Mouse (Mus musculus): ENCODE measurements around the gene Dstn.

GRCm38 (mm10) chr2:143903376-143904045 is 11.6 kb upstream of the Dstn start:
- TF ChIP-seq CTCF (IDR thresholded peaks at IDR 0.05 in 2 of 3, conservative IDR thresholded peaks at IDR 0.05 in 1 of 3; ENCODE audit: control insufficient read depth in 1 of 3, insufficient read depth in 1 of 3, low read depth in 2 of 3, low read length in 3 of 3, poor library complexity in 1 of 3, severe bottlenecking in 1 of 3) (no peak), POLR2A (IDR thresholded peaks at IDR 0.05; ENCODE audit: control insufficient read depth in 1 of 2, insufficient read depth in 1 of 2, low read depth in 1 of 2, low read length in 2 of 2, poor library complexity in 1 of 2) (no peak), MYB (IDR thresholded peaks at IDR 0.05; ENCODE audit: low read depth, low read length) (no peak), CHD2 (IDR thresholded peaks at IDR 0.05; ENCODE audit: low read length) (no peak)

Measured in MEL (cell line).